Mouse (Mus musculus): ENCODE data around the gene Bahd1.

Gene Bahd1

GRCm38 (mm10) chr2:118899306-118899705 is 871 bp upstream of the Bahd1 start:
- DNase-seq = no peak

- no peak for DNase-seq
Measured at GRCm38 (mm10) chr2:118900826-118901140, 606 bp downstream of the Bahd1 start.

GRCm38 (mm10) chr2:118901175-118902031 is 1.2 kb downstream of the Bahd1 start:
- peak; percentile 92 to 93 for DNase-seq

GRCm38 (mm10) chr2:118902051-118903025 is 2.2 kb downstream of the Bahd1 start:
- DNase-seq = peak; percentile 42 to 45

- DNase-seq = no peak
Measured at GRCm38 (mm10) chr2:118903333-118903741, 3.2 kb downstream of the Bahd1 start.

- DNase-seq = peak; percentile 57 to 65
Measured at GRCm38 (mm10) chr2:118905433-118906117, 5.4 kb downstream of the Bahd1 start.

- no peak for DNase-seq
Measured at GRCm38 (mm10) chr2:118906118-118906492, 5.9 kb downstream of the Bahd1 start.

GRCm38 (mm10) chr2:118907781-118908180 is 7.6 kb downstream of the Bahd1 start:
- no peak for DNase-seq

- DNase-seq = no peak
Measured at GRCm38 (mm10) chr2:118909151-118909550, 9.0 kb downstream of the Bahd1 start.

GRCm38 (mm10) chr2:118910605-118911278 is 10.6 kb downstream of the Bahd1 start:
- DNase-seq = no peak

GRCm38 (mm10) chr2:118912706-118913105 is 12.5 kb downstream of the Bahd1 start:
- DNase-seq = no peak

- DNase-seq = no peak
Measured at GRCm38 (mm10) chr2:118913551-118914276, 13.5 kb downstream of the Bahd1 start.

- no peak for DNase-seq
Measured at GRCm38 (mm10) chr2:118914685-118915084, 14.5 kb downstream of the Bahd1 start.

- DNase-seq = no peak
Measured at GRCm38 (mm10) chr2:118916436-118916835, 16.3 kb downstream of the Bahd1 start.

- DNase-seq = no peak
Measured at GRCm38 (mm10) chr2:118918543-118918942, 18.4 kb downstream of the Bahd1 start.

GRCm38 (mm10) chr2:118920428-118920827 is 20.3 kb downstream of the Bahd1 start:
- DNase-seq = no peak

GRCm38 (mm10) chr2:118925952-118926351 is 25.8 kb downstream of the Bahd1 start:
- DNase-seq = no peak

- peak; percentile 73 for DNase-seq
Measured at GRCm38 (mm10) chr2:118926361-118926997, 26.3 kb downstream of the Bahd1 start, which contains the start of gene Chst14. Gene Chst14 (plus strand): TSS chr2:118926496.

GRCm38 (mm10) chr2:118926998-118927739 is 27.0 kb downstream of the Bahd1 start:
- DNase-seq = peak in 1 of 2 experiments; percentile 22

- peak; percentile 59 to 62 for DNase-seq
Measured at GRCm38 (mm10) chr2:118941341-118941740, 41.2 kb downstream of the Bahd1 start.
